Mouse (Mus musculus): Measurements from ENCODE around the gene Ccdc105.

GRCm38 (mm10) chr10:78700881-78701280, 52.0 kb downstream of the Ccdc105 start:
- TF ChIP-seq CTCF (IDR thresholded peaks at IDR 0.05; ENCODE audit: borderline replicate concordance, insufficient read depth, low read depth, low read length): no peak
- TF ChIP-seq POLR2A (IDR thresholded peaks at IDR 0.05; ENCODE audit: borderline replicate concordance, insufficient read depth, low read length): no peak

Measured in cerebellum, adult 2 months (tissue).